Mouse (Mus musculus) liver, embryonic 14.5 days (tissue): ENCODE results near the gene Arpc4. TPM values are rescaled to one million over a fixed set of nuclear protein-coding genes. Genes with fewer than 3 reads are reported as not detected.
A peak's percentile ranks its signal among the peaks of the same experiment; 100 is the strongest.

ENCODE experiments used
- ATAC-seq: fragments of 200-750 bp; cut with Nextera tagmentation; 2 replicates; pipeline ENCODE4 v1.8.0; 2017; ENCODE audit warnings: moderate number of reproducible peaks, mild to moderate bottlenecking, moderate library complexity; ENCODE audit not compliant: insufficient read depth
- DNase-seq, 3 experiments: peaks; one replicate each; pipeline ENCODE4 v3.0.0-alpha.2; 2012 to 2013; ENCODE audit warnings: low read depth in 3 of 3, low spot score in 3 of 3
- H3K27ac ChIP-seq: fragments of 300-500 bp; sonication (generic); 2 replicates; pipeline ENCODE4 v1.5.1; 2014; ENCODE audit warnings: moderate library complexity, mild to moderate bottlenecking, control low read depth, inconsistent platforms
- H3K27me3 ChIP-seq: fragments of 300-500 bp; sonication (generic); 2 replicates; pipeline ENCODE4 v1.6.1; 2014; ENCODE audit warnings: mild to moderate bottlenecking, low read length, moderate library complexity; ENCODE audit not compliant: control insufficient read depth, insufficient read depth
- H3K36me3 ChIP-seq: fragments of 300-500 bp; sonication (generic); replicated peaks from 2 replicates; pipeline ENCODE4 v1.6.1; 2014; ENCODE audit warnings: low read depth; ENCODE audit not compliant: control insufficient read depth, insufficient read depth
- H3K4me1 ChIP-seq, 2 experiments: fragments of 200-500 bp in 1 of 2; fragments of 300-500 bp in 1 of 2; sonication (generic) in 1 of 2; replicated peaks; 2 replicates each; pipeline ENCODE4 v1.6.1; 2012 to 2014; ENCODE audit warnings: antibody characterized with exemption in 1 of 2, inconsistent platforms in 1 of 2, low read length in 1 of 2; ENCODE audit not compliant: control insufficient read depth in 2 of 2, insufficient read depth in 2 of 2
- H3K4me2 ChIP-seq: fragments of 300-500 bp; sonication (generic); 2 replicates; pipeline ENCODE4 v1.6.1; 2014; ENCODE audit warnings: low read depth, mild to moderate bottlenecking, control low read depth, moderate library complexity
- H3K4me3 ChIP-seq, 2 experiments: fragments of 200-500 bp in 1 of 2; fragments of 300-500 bp in 1 of 2; sonication (generic) in 1 of 2; 2 replicates each; pipeline ENCODE4 v1.5.1; 2012 to 2014; ENCODE audit warnings: low read depth in 2 of 2, low read length in 2 of 2, mild to moderate bottlenecking in 2 of 2, control low read depth in 1 of 2, inconsistent platforms in 1 of 2, moderate library complexity in 1 of 2; ENCODE audit not compliant: insufficient read depth in 1 of 2
- H3K9ac ChIP-seq: fragments of 300-500 bp; sonication (generic); replicated peaks from 2 replicates; pipeline ENCODE4 v1.6.1; 2014; ENCODE audit warnings: mild to moderate bottlenecking, control low read depth, moderate library complexity
- H3K9me3 ChIP-seq: fragments of 300-500 bp; sonication (generic); 2 replicates; pipeline ENCODE4 v1.6.1; 2016; ENCODE audit warnings: low read length, mixed read lengths; ENCODE audit not compliant: control insufficient read depth
- CTCF ChIP-seq: IDR thresholded peaks from 2 replicates; pipeline ENCODE4 v1.5.1; 2016; ENCODE audit warnings: antibody characterized with exemption, low read depth, control low read depth
- EP300 ChIP-seq: IDR thresholded peaks from 2 replicates; pipeline ENCODE4 v1.6.1; 2016; ENCODE audit warnings: antibody characterized with exemption, low read depth
- WGBS: fragments of 180-500 bp; shearing (Covaris S2); extraction: QIAGEN DNeasy Blood & Tissue Kit; methylation state at CpG from one replicate; pipeline ENCODE4 v1.1.7; 2014; ENCODE audit not compliant: insufficient replicate concordance; 5-methylcytosine and 5-hydroxymethylcytosine counted together
- polyA plus RNA-seq, 2 experiments: library from polyadenylated mRNA; depleted of rRNA in 1 of 2; stranded (reverse) in 1 of 2; unstranded in 1 of 2; fragments of >200 nt; fragmentation: Nextera tagmentation in 1 of 2; extraction: Ambion mirVana in 1 of 2; gene quantifications; 2 replicates each; pipeline versions ENCODE4 v1.2.1 to v1.2.3; 2012 to 2014

The Arpc4 gene
- polyA plus RNA-seq, 2 experiments = 43.7 to 102 TPM

- ATAC-seq (no peak), DNase-seq (no peak)
- whole genome bisulfite sequencing = 64% methylated on average over 1 of the region's 1 CpGs
- Histone ChIP-seq H3K4me1 (no peaks in the 10 kb centered on the region), H3K9ac (no peak overlapping the region), H3K9me3 (no peaks in the 10 kb centered on the region), H3K27me3 (no peaks in the 10 kb centered on the region), H3K4me3 (no peak overlapping the region), H3K36me3 (no peaks in the 10 kb centered on the region), H3K4me2 (no peak overlapping the region), H3K27ac (no peak overlapping the region)
- no peak for TF ChIP-seq CTCF
These were observed 32.1 kb downstream of the Arpc4 start for GRCm38 (mm10) chr6:113410001-113410400.

- no peaks in the 10 kb centered on the region for H3K9me3 ChIP-seq
- H3K4me3 ChIP-seq = no peak overlapping the region
- peaks cover 4 to 11% of the 10 kb centered on the region in 2 experiments; a peak in 3 of 4 replicates for H3K4me1 ChIP-seq
- no peak for ATAC-seq
- H3K9ac ChIP-seq = no peak overlapping the region
- H3K27ac ChIP-seq = no peak overlapping the region
- no peaks in the 10 kb centered on the region for H3K27me3 ChIP-seq
- DNase-seq = no peak
- H3K36me3 ChIP-seq = no peaks in the 10 kb centered on the region
- TF ChIP-seq EP300 (no peak), CTCF (no peak)
- H3K4me2 ChIP-seq = no peak overlapping the region
- WGBS = 79% methylated on average over 5 of the region's 5 CpGs
These were observed 38.5 kb downstream of the Arpc4 start for GRCm38 (mm10) chr6:113416416-113416815.

- peak in 1 of 3 experiments; percentile 16 for DNase-seq
These were observed 40.7 kb downstream of the Arpc4 start for GRCm38 (mm10) chr6:113418441-113419198.

DNA sequence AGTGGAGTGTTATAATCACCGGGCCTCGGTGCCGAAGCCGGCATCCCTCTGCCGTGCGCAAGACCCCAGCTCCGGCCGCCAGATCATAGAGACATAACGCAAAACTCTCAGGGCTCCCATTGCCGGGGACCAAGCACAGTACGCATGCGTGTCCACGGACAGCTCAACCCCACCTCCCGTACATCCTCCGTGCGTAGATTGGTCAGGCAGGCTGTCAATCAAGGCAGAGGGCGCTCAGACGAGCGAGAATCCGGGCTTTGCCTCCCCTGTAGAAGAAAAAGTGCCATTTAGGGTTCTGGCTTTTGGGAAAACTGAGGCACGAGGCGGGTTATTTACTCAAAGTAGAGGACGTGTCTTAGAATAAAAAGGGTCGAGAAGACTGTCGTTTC, 41.3 kb downstream of the Arpc4 start, which contains the start of gene Rpusd3:
Gene Rpusd3, minus strand, starts transcription at position 142 of the 389 bp plus-strand sequence.
- peak; percentile 96 to 98 (median 98) for DNase-seq
- peak within 1 kb of the TSS; percentile 93 for H3K4me2 ChIP-seq
- H3K4me1 ChIP-seq = peaks cover 4 to 11% of the 10 kb centered on the region in 2 experiments; a peak in 3 of 4 replicates
- WGBS = under 1% methylated on average over 25 of the region's 25 CpGs
- H3K9me3 ChIP-seq = no peaks in the 10 kb centered on the region
- no peak within 1 kb of the TSS for H3K27ac ChIP-seq
- H3K36me3 ChIP-seq = no peaks in the 10 kb centered on the region
- peak; percentile 98 for ATAC-seq
- peak within 1 kb of the TSS; percentile 65 to 82 for H3K4me3 ChIP-seq
- H3K27me3 ChIP-seq = no peaks in the 10 kb centered on the region
- TF ChIP-seq EP300 (no peak), CTCF (no peak)
- peak within 1 kb of the TSS; percentile 72 for H3K9ac ChIP-seq

More at GRCm38 (mm10) chr6:113418441-113419198, 40.7 kb downstream of the Arpc4 start:
- no peaks in the 10 kb centered on the region for H3K36me3 ChIP-seq
- no peaks in the 10 kb centered on the region for H3K27me3 ChIP-seq
- peak; percentile 69 for ATAC-seq
- H3K9ac ChIP-seq = peak overlapping the region; percentile 72
- TF ChIP-seq CTCF (no peak), EP300 (no peak)
- H3K4me3 ChIP-seq = peak overlapping the region; percentile 65 to 82
- no peaks in the 10 kb centered on the region for H3K9me3 ChIP-seq
- peaks cover 4 to 11% of the 10 kb centered on the region in 2 experiments; a peak in 3 of 4 replicates for H3K4me1 ChIP-seq
- H3K4me2 ChIP-seq = peak overlapping the region; percentile 93
- 11% methylated on average over 16 of the region's 16 CpGs for WGBS
- no peak overlapping the region for H3K27ac ChIP-seq

DNA sequence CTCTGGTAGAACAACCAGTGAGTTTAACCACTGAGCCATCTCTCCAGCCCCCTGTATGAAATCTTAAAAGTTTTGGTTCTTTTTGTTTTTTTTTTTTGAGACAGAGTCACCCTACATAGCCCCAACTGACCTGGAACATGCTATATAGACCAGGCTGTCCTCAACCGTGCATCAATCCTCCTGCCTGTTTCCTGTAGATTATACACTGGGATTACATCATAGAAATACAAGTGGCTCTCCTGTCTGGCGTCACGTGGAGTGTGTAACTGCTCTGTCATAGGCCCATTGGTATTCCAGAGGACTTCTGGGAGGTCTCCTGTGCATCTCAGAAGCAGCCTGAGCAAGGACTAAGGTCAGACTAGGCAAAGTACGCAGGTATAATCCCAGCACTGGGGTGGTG, 45.1 kb downstream of the Arpc4 start:
- DNase-seq (no peak), ATAC-seq (no peak)
- no peak overlapping the region for H3K4me3 ChIP-seq
- WGBS = 23% methylated on average over 4 of the region's 4 CpGs
- H3K4me1 ChIP-seq = peaks cover 4 to 9% of the 10 kb centered on the region in 2 experiments; a peak in 3 of 4 replicates
- H3K9me3 ChIP-seq = no peaks in the 10 kb centered on the region
- H3K27me3 ChIP-seq = no peaks in the 10 kb centered on the region
- no peak overlapping the region for H3K4me2 ChIP-seq
- H3K36me3 ChIP-seq = no peaks in the 10 kb centered on the region
- H3K27ac ChIP-seq = no peak overlapping the region
- TF ChIP-seq EP300 (no peak), CTCF (no peak)
- H3K9ac ChIP-seq = no peak overlapping the region
